Mouse (Mus musculus): Measurements from ENCODE around the gene Nfix. TPM values are rescaled to one million over a fixed set of nuclear protein-coding genes. Genes with fewer than 3 reads are reported as not detected.

Gene Nfix
- polyA plus RNA-seq, 1 experiment from 2014 or later: 0.49 TPM

GRCm38 (mm10) chr8:84771941-84772378, 28.2 kb downstream of the Nfix start:
- peaks cover 100% of the 10 kb centered on the region for H3K27me3 ChIP-seq (ENCODE audit: low read depth, poor library complexity, severe bottlenecking)
- H3K27ac ChIP-seq (replicated peaks): no peak overlapping the region
- under 1% methylated on average over 34 of the region's 34 CpGs for WGBS
- peaks cover 31% of the 10 kb centered on the region for H3K4me1 ChIP-seq
- no peaks in the 10 kb centered on the region for H3K9me3 ChIP-seq (replicated peaks)
- DNase-seq (ENCODE audit: low spot score): peak; percentile 55
- no peak overlapping the region for H3K4me3 ChIP-seq
- H3K36me3 ChIP-seq: no peaks in the 10 kb centered on the region

GRCm38 (mm10) chr8:84771000-84771687, 29.0 kb downstream of the Nfix start:
- Histone ChIP-seq H3K36me3 (no peaks in the 10 kb centered on the region), H3K27me3 (ENCODE audit: low read depth, poor library complexity, severe bottlenecking) (peaks cover 100% of the 10 kb centered on the region), H3K4me3 (no peak overlapping the region), H3K9me3 (replicated peaks) (no peaks in the 10 kb centered on the region), H3K4me1 (peaks cover 38% of the 10 kb centered on the region), H3K27ac (replicated peaks) (no peak overlapping the region)
- WGBS: 16% methylated on average over 5 of the region's 5 CpGs
- DNase-seq (ENCODE audit: low spot score): no peak

- Histone ChIP-seq H3K27me3 (ENCODE audit: low read depth, poor library complexity, severe bottlenecking) (peaks cover 100% of the 10 kb centered on the region), H3K9me3 (replicated peaks) (no peaks in the 10 kb centered on the region), H3K27ac (replicated peaks) (no peak overlapping the region), H3K4me1 (peaks cover 43% of the 10 kb centered on the region), H3K4me3 (0 out of 2 replicates have a peak overlapping the region, but pooled peaks have one; percentile 1), H3K36me3 (no peaks in the 10 kb centered on the region)
- WGBS: 30% methylated on average over 12 of the region's 12 CpGs
- DNase-seq (ENCODE audit: low spot score): no peak
Observed at GRCm38 (mm10) chr8:84770100-84770953, 29.8 kb downstream of the Nfix start.

- Histone ChIP-seq H3K27me3 (ENCODE audit: low read depth, poor library complexity, severe bottlenecking) (peaks cover 100% of the 10 kb centered on the region), H3K9me3 (replicated peaks) (no peaks in the 10 kb centered on the region), H3K4me1 (peaks cover 40% of the 10 kb centered on the region), H3K4me3 (no peak overlapping the region), H3K27ac (replicated peaks) (no peak overlapping the region), H3K36me3 (no peaks in the 10 kb centered on the region)
- no peak for DNase-seq (ENCODE audit: low spot score)
- 85% methylated on average over 8 of the region's 8 CpGs for WGBS
Observed at GRCm38 (mm10) chr8:84769324-84769723, 30.8 kb downstream of the Nfix start.

GRCm38 (mm10) chr8:84768343-84769095, 31.6 kb downstream of the Nfix start:
- Histone ChIP-seq H3K27me3 (ENCODE audit: low read depth, poor library complexity, severe bottlenecking) (peaks cover 100% of the 10 kb centered on the region), H3K4me1 (peaks cover 32% of the 10 kb centered on the region), H3K36me3 (no peaks in the 10 kb centered on the region), H3K9me3 (replicated peaks) (no peaks in the 10 kb centered on the region), H3K4me3 (no peak overlapping the region), H3K27ac (replicated peaks) (no peak overlapping the region)
- 88% methylated on average over 14 of the region's 14 CpGs for WGBS
- no peak for DNase-seq (ENCODE audit: low spot score)

- peaks cover 29% of the 10 kb centered on the region for H3K4me1 ChIP-seq
- WGBS: 82% methylated on average over 10 of the region's 10 CpGs
- peaks cover 100% of the 10 kb centered on the region for H3K27me3 ChIP-seq (ENCODE audit: low read depth, poor library complexity, severe bottlenecking)
- no peak overlapping the region for H3K4me3 ChIP-seq
- H3K36me3 ChIP-seq: no peaks in the 10 kb centered on the region
- no peak overlapping the region for H3K27ac ChIP-seq (replicated peaks)
- H3K9me3 ChIP-seq (replicated peaks): no peaks in the 10 kb centered on the region
- DNase-seq (ENCODE audit: low spot score): no peak
Observed at GRCm38 (mm10) chr8:84767221-84767620, 32.9 kb downstream of the Nfix start.

GRCm38 (mm10) chr8:84766422-84766821, 33.7 kb downstream of the Nfix start:
- Histone ChIP-seq H3K36me3 (no peaks in the 10 kb centered on the region), H3K27me3 (ENCODE audit: low read depth, poor library complexity, severe bottlenecking) (peaks cover 100% of the 10 kb centered on the region), H3K4me3 (no peak overlapping the region), H3K9me3 (replicated peaks) (no peaks in the 10 kb centered on the region), H3K27ac (replicated peaks) (no peak overlapping the region), H3K4me1 (peaks cover 24% of the 10 kb centered on the region)
- 56% methylated on average over 9 of the region's 9 CpGs for WGBS
- DNase-seq (ENCODE audit: low spot score): no peak

GRCm38 (mm10) chr8:84765629-84766028, 34.5 kb downstream of the Nfix start:
- Histone ChIP-seq H3K27me3 (ENCODE audit: low read depth, poor library complexity, severe bottlenecking) (peaks cover 100% of the 10 kb centered on the region), H3K4me3 (no peak overlapping the region), H3K4me1 (peaks cover 28% of the 10 kb centered on the region), H3K36me3 (no peaks in the 10 kb centered on the region), H3K9me3 (replicated peaks) (no peaks in the 10 kb centered on the region), H3K27ac (replicated peaks) (no peak overlapping the region)
- no peak for DNase-seq (ENCODE audit: low spot score)
- 16% methylated on average over 10 of the region's 10 CpGs for WGBS

- no peaks in the 10 kb centered on the region for H3K9me3 ChIP-seq (replicated peaks)
- peaks cover 26% of the 10 kb centered on the region for H3K4me1 ChIP-seq
- H3K4me3 ChIP-seq: no peak overlapping the region
- peaks cover 100% of the 10 kb centered on the region for H3K27me3 ChIP-seq (ENCODE audit: low read depth, poor library complexity, severe bottlenecking)
- 80% methylated on average over 17 of the region's 17 CpGs for WGBS
- no peak for DNase-seq (ENCODE audit: low spot score)
- no peak overlapping the region for H3K27ac ChIP-seq (replicated peaks)
- no peaks in the 10 kb centered on the region for H3K36me3 ChIP-seq
Observed at GRCm38 (mm10) chr8:84764870-84765495, 35.2 kb downstream of the Nfix start.

- no peak for DNase-seq (ENCODE audit: low spot score)
- peaks cover 26% of the 10 kb centered on the region for H3K4me1 ChIP-seq
- no peaks in the 10 kb centered on the region for H3K9me3 ChIP-seq (replicated peaks)
- WGBS: 59% methylated on average over 4 of the region's 4 CpGs
- no peak overlapping the region for H3K27ac ChIP-seq (replicated peaks)
- no peaks in the 10 kb centered on the region for H3K36me3 ChIP-seq
- H3K4me3 ChIP-seq: no peak overlapping the region
- H3K27me3 ChIP-seq (ENCODE audit: low read depth, poor library complexity, severe bottlenecking): peaks cover 100% of the 10 kb centered on the region
Observed at GRCm38 (mm10) chr8:84764100-84764499, 36.0 kb downstream of the Nfix start.

GRCm38 (mm10) chr8:84760901-84761300, 39.2 kb downstream of the Nfix start:
- DNase-seq (ENCODE audit: low spot score): no peak
- Histone ChIP-seq H3K27me3 (ENCODE audit: low read depth, poor library complexity, severe bottlenecking) (peaks cover 100% of the 10 kb centered on the region), H3K9me3 (replicated peaks) (no peaks in the 10 kb centered on the region), H3K4me3 (no peak overlapping the region), H3K36me3 (no peaks in the 10 kb centered on the region), H3K27ac (replicated peaks) (no peak overlapping the region), H3K4me1 (peaks cover 22% of the 10 kb centered on the region)
- WGBS: 47% methylated on average over 2 of the region's 2 CpGs

- peaks cover 17% of the 10 kb centered on the region for H3K4me1 ChIP-seq
- H3K27ac ChIP-seq (replicated peaks): no peak overlapping the region
- WGBS: 51% methylated on average over 7 of the region's 7 CpGs
- no peak overlapping the region for H3K4me3 ChIP-seq
- peaks cover 100% of the 10 kb centered on the region for H3K27me3 ChIP-seq (ENCODE audit: low read depth, poor library complexity, severe bottlenecking)
- H3K36me3 ChIP-seq: no peaks in the 10 kb centered on the region
- no peak for DNase-seq (ENCODE audit: low spot score)
- no peaks in the 10 kb centered on the region for H3K9me3 ChIP-seq (replicated peaks)
Observed at GRCm38 (mm10) chr8:84760405-84760805, 39.7 kb downstream of the Nfix start.

Data from midbrain, embryonic 10.5 days (tissue).